Mouse (Mus musculus) hindbrain, embryonic 16.5 days (tissue): ENCODE measurements at regions not wholly inside any gene's neighbourhood (a gene's known extent, or its start where the extent isn't known, plus 50 kb on each side); places are given as distances from the start of the nearest gene placed in this dataset.
A peak's percentile ranks its signal among the peaks of the same experiment; 100 is the strongest.

Experiments used
- ATAC-seq: fragments of 200-750 bp; cut with Nextera tagmentation; 2 replicates; pipeline ENCODE4 v1.8.0; 2017; ENCODE audit warnings: moderate TSS enrichment, moderate library complexity
- H3K27ac ChIP-seq: fragments of 300-500 bp; sonication (generic); 2 replicates; pipeline ENCODE4 v1.5.1; 2014; ENCODE audit warnings: low read depth, mild to moderate bottlenecking, control low read depth, low read length, moderate library complexity
- H3K27me3 ChIP-seq: fragments of 300-500 bp; sonication (generic); replicated peaks from 2 replicates; pipeline ENCODE4 v1.6.1; 2014; ENCODE audit warnings: low read length; ENCODE audit not compliant: control insufficient read depth, insufficient read depth
- H3K36me3 ChIP-seq: fragments of 300-500 bp; sonication (generic); 2 replicates; pipeline ENCODE4 v1.6.1; 2014; ENCODE audit warnings: mild to moderate bottlenecking, low read length, moderate library complexity, mixed read lengths; ENCODE audit not compliant: control insufficient read depth, insufficient read depth
- H3K4me1 ChIP-seq: fragments of 300-500 bp; sonication (generic); 2 replicates; pipeline ENCODE4 v1.6.1; 2014; ENCODE audit warnings: low read depth, low read length; ENCODE audit not compliant: control insufficient read depth, insufficient read depth
- H3K4me2 ChIP-seq: fragments of 300-500 bp; sonication (generic); 2 replicates; pipeline ENCODE4 v1.6.1; 2014; ENCODE audit warnings: mild to moderate bottlenecking, low read length, control low read depth, moderate library complexity
- H3K4me3 ChIP-seq: fragments of 300-500 bp; sonication (generic); 2 replicates; pipeline ENCODE4 v1.5.1; 2014; ENCODE audit warnings: mild to moderate bottlenecking, low read length, control low read depth, moderate library complexity
- H3K9ac ChIP-seq: fragments of 300-500 bp; sonication (generic); 2 replicates; pipeline ENCODE4 v1.6.1; 2014; ENCODE audit warnings: low read depth, mild to moderate bottlenecking, control low read depth, low read length, moderate library complexity
- H3K9me3 ChIP-seq: fragments of 300-500 bp; sonication (generic); 2 replicates; pipeline ENCODE4 v1.6.1; 2014; ENCODE audit warnings: mild to moderate bottlenecking, low read length, moderate library complexity; ENCODE audit not compliant: control insufficient read depth
- WGBS: fragments of 180-500 bp; shearing (Covaris S2); extraction: QIAGEN DNeasy Blood & Tissue Kit; methylation state at CpG from one replicate; pipeline ENCODE4 v1.1.7; 2014; 5-methylcytosine and 5-hydroxymethylcytosine counted together

DNA sequence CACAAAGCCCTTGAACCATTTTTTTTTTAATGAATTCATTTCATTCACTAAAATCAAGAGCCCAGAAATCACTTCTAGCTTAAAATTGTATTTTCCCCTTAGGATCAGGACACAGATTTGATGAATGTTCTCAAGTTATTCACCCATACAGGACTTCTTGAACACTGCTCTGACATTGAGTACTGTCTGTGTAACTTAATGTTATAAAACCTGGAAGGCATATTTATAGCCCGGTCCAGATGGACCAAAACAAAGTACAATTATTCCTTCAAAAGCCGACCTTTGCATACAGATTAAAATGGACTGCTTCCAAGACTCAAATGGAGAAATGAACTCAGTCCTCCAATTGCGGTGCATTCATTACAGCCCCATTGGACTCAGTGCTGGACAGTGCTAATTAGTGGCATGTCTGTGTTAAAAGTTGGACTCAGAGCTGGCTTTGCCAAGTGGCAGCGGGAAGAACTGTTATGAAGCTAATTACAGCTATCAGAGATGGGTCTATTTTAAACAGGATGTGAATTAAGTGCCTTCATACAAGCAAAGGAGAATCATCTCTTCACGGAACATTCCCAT, 1499.2 kb upstream of the Slc10a2 start:
- peak; percentile 88 for ATAC-seq
- WGBS: 53% methylated on average over 5 of the region's 5 CpGs
- H3K4me2 ChIP-seq: no peak overlapping the region
- H3K36me3 ChIP-seq: no peaks in the 10 kb centered on the region
- no peak overlapping the region for H3K9ac ChIP-seq
- no peaks in the 10 kb centered on the region for H3K4me1 ChIP-seq
- no peak overlapping the region for H3K27ac ChIP-seq
- H3K27me3 ChIP-seq: no peaks in the 10 kb centered on the region
- H3K9me3 ChIP-seq: no peaks in the 10 kb centered on the region
- H3K4me3 ChIP-seq: no peak overlapping the region

DNA sequence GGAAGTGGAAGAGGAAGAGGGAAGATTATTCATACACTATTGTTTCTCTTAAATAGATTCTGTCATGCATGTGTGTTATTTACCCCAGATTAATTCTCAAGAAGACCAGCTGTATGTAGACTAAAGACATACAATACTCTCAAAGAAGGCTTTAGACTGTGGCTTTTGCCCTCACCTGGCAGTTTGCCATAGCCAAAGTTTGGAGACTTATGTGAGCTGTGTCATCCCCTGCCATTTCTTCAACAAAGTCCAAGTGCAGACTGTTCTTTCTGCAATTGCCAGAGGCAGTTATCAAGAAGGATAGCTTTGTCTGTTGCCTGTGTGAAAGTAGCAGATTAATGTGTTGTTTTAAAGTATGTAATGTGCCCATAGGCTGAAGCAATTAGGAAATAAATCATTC, 1485.0 kb upstream of the Slc10a2 start:
- Histone ChIP-seq H3K27ac (no peak overlapping the region), H3K9me3 (no peaks in the 10 kb centered on the region), H3K9ac (no peak overlapping the region), H3K4me1 (no peaks in the 10 kb centered on the region), H3K36me3 (no peaks in the 10 kb centered on the region), H3K4me3 (no peak overlapping the region), H3K4me2 (no peak overlapping the region), H3K27me3 (no peaks in the 10 kb centered on the region)
- ATAC-seq: no peak

DNA sequence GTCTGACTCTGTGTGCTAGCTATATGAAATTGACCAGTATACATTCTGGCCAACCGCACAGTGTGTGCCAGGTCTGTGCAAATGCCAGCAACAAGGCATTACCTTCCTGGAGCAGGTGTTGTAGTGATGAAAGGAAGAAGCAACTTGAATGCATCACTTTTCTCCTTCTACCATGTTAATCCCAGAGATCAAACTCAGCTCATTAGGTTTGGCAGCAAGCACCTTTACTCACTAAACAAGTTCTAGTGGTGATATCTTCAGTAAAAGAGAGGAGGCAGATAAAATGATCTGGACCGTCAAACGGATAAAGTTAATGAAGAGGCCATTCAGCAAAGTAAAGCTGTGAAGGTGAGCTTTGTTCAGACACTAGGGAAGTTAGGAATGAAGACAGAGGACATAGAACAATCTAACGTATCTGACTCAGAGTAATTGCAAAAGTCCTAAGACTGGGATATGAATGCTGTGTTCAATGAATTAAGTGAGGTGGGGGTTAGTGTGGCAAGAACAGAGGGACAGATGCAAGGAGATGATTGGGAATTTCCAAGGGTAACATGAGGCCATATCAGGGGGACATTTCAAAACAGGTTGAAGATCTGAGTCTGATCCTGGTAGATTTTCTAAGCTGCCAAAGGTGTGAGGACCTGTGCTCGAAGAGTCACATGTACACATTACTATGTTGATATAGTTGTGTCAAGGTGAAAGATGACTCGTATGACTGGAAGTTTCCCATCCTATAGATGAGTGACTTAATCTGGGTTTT, 1478.4 kb upstream of the Slc10a2 start:
- Histone ChIP-seq H3K9ac (no peak overlapping the region), H3K4me2 (no peak overlapping the region), H3K36me3 (no peaks in the 10 kb centered on the region), H3K27me3 (no peaks in the 10 kb centered on the region), H3K4me3 (no peak overlapping the region), H3K27ac (no peak overlapping the region), H3K9me3 (peaks cover 4% of the 10 kb centered on the region; the same call in 1 of the 2 replicates), H3K4me1 (no peaks in the 10 kb centered on the region)
- WGBS: 95% methylated on average over 6 of the region's 6 CpGs
- ATAC-seq: no peak

DNA sequence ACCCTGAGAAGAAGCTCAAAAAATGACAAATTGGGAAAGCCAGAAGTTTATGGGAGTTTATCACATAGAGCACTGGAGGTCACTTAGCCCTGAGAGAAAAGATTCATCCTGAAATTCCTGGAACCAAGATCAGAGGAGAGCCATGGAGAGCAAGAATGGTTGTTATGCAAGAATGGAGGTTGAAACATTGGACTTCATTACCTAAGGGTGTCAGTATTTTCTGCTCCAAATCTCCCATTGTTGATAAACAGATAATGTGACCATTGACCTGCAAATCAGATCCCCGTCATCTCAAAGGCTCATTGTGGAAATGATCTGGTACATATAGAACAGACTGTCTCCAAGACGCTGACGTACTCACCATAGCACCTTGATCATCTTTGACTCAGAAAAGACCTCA, 1477.6 kb upstream of the Slc10a2 start:
- H3K27ac ChIP-seq: no peak overlapping the region
- ATAC-seq: no peak
- H3K9me3 ChIP-seq: peaks cover 4% of the 10 kb centered on the region; the same call in 1 of the 2 replicates
- H3K4me1 ChIP-seq: no peaks in the 10 kb centered on the region
- H3K36me3 ChIP-seq: no peaks in the 10 kb centered on the region
- H3K9ac ChIP-seq: no peak overlapping the region
- H3K4me3 ChIP-seq: no peak overlapping the region
- H3K27me3 ChIP-seq: no peaks in the 10 kb centered on the region
- H3K4me2 ChIP-seq: no peak overlapping the region
- 84% methylated on average over 3 of the region's 3 CpGs for WGBS

DNA sequence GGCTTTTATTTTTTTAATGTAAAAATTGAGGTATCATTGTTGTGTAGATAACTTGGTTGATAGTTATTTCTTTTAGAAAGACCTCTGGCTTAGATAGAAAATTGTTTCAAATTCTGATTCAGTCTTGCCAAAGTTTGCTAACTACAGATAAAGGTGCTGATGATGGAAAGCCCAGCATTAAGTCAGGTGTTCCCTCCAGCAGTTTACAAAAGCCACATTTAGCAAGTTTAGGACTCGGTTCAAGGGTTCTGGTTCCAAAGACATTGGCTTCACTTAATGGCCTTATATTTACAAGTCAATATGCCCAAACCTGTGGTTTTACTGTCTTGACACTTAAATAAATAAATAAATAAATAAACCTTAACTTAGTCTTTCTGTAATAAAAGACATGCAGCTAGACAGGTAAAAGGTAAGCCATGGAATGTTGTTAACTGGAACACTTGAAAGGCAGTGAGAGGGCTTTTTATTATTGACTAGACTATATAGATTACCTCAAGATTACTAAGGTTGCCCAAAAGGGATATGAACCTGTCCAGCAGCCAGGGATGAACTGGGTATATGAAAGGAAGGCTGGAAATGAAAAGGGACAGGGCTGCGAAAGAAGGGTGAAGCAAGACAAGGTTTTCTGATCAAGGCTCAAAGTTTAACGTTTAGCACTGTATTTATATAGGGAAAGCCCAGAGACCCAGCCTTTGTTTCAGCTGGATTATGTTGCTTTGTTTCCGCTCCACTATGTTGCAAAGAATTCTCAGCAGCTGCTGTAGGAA, 1472.9 kb upstream of the Slc10a2 start:
- 75% methylated on average over 4 of the region's 4 CpGs for WGBS
- ATAC-seq: no peak

DNA sequence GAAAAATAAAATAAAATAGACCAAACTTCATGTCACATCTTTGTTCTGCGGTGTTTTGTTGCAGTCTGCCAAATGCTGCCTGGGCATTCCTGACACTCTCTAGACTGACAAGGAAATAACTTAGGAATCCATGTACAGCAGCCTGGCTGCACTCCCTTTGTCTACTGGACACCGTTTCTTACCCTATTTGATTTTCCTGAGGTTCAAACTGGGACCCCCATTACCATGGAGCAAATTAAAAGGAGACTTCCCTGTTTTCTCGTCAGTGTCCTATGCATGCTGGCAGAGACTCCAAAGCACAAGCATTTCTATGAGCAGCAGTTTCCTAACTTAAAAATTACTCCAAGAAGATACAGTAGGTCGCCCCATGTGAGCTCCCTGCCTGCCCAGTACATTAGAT, 1470.1 kb upstream of the Slc10a2 start:
- WGBS: 47% methylated on average over 4 of the region's 4 CpGs
- H3K4me2 ChIP-seq: no peak overlapping the region
- ATAC-seq: no peak
- no peak overlapping the region; the same call in 1 of the 2 replicates for H3K9ac ChIP-seq
- H3K9me3 ChIP-seq: no peaks in the 10 kb centered on the region
- no peak overlapping the region for H3K4me3 ChIP-seq
- H3K27ac ChIP-seq: no peak overlapping the region
- H3K4me1 ChIP-seq: no peaks in the 10 kb centered on the region
- no peaks in the 10 kb centered on the region for H3K27me3 ChIP-seq
- no peaks in the 10 kb centered on the region for H3K36me3 ChIP-seq

More for the DNA sequence above, 1472.9 kb upstream of the Slc10a2 start:
- Histone ChIP-seq H3K9ac (no peak overlapping the region), H3K9me3 (peaks cover 4% of the 10 kb centered on the region; the same call in 1 of the 2 replicates), H3K27ac (no peak overlapping the region), H3K4me1 (no peaks in the 10 kb centered on the region), H3K4me3 (no peak overlapping the region), H3K4me2 (no peak overlapping the region), H3K27me3 (no peaks in the 10 kb centered on the region), H3K36me3 (no peaks in the 10 kb centered on the region)

DNA sequence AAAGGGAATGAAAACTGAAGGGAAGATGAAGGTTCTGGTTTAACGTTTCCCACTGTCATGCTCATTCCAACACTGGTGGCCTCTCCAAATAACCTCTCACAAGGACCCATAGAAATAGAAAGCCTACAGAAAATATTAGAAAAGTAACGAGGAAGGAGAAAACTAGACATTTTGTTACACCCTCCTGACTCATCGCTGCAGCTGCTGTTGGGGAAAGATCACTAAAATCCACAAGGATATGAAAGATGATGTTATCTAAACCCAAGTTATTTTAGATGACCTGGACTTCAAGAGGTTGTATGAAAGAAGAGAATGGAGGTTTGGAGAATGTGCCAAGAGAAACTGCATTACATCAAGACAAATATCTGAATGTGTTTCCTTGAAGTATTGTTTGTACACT, 1468.3 kb upstream of the Slc10a2 start:
- WGBS: 88% methylated on average over 3 of the region's 3 CpGs
- Histone ChIP-seq H3K9ac (no peak overlapping the region), H3K27ac (no peak overlapping the region), H3K4me1 (no peaks in the 10 kb centered on the region), H3K27me3 (no peaks in the 10 kb centered on the region), H3K9me3 (no peaks in the 10 kb centered on the region), H3K36me3 (no peaks in the 10 kb centered on the region), H3K4me3 (no peak overlapping the region), H3K4me2 (no peak overlapping the region)
- no peak for ATAC-seq

DNA sequence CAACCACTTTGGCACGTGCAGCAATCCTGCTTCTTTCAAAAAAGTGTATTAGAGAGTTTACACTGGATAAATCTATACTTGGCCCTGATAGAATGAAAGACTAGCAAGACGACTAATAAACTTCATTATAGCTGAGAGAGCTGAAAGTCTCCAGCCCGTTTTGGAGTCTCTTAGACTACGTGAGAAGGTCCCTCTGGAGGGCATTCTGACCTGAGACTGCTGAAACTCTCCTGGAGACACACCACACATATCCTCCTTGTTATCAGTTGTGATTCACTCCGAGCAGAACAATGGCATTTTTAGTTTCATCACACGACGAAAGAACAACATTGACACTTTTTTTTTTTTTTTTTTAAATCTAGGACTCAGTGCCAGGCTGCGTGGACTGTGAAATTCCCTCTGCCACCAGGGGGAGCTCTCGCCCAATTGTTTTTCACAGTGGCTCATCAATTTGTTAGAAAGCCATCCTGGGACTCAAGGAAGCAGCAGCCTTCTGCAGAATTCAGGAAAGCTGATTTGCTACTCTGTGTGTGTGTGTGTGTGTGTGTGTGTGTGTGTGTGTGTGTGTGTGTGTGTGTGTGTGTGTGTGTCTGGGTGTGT, 1467.0 kb upstream of the Slc10a2 start:
- no peak overlapping the region for H3K27ac ChIP-seq
- no peaks in the 10 kb centered on the region for H3K36me3 ChIP-seq
- H3K4me3 ChIP-seq: no peak overlapping the region
- H3K4me2 ChIP-seq: no peak overlapping the region
- no peaks in the 10 kb centered on the region for H3K4me1 ChIP-seq
- H3K9me3 ChIP-seq: no peaks in the 10 kb centered on the region
- 33% methylated on average over 9 of the region's 9 CpGs for WGBS
- H3K9ac ChIP-seq: no peak overlapping the region
- no peak for ATAC-seq
- H3K27me3 ChIP-seq: no peaks in the 10 kb centered on the region

DNA sequence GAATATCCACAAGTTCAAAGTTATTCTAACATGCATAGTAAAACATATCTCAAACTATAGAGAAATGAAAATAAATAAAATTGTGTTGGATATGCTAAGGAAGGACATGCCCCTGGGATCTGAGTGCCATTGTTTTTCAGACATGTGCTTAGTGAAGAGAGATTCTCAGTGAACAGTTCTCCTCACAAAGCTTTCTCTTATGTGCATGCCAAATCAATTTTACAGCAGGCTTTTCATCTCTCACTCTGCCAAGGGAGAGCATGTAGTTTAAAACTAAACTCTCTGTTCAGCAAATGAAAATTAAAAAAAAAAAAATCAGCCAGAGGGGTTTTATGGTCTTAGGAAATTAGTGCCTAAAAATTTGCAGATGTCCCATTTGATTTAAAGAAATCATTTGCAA, 1445.8 kb upstream of the Slc10a2 start:
- Histone ChIP-seq H3K27me3 (no peaks in the 10 kb centered on the region), H3K4me1 (no peaks in the 10 kb centered on the region), H3K9ac (no peak overlapping the region), H3K9me3 (no peaks in the 10 kb centered on the region), H3K4me2 (no peak overlapping the region), H3K36me3 (no peaks in the 10 kb centered on the region), H3K27ac (no peak overlapping the region), H3K4me3 (no peak overlapping the region)
- ATAC-seq: no peak
